Mouse (Mus musculus) spleen, postnatal 10 days (tissue): Measurements from ENCODE around the gene Pigk.
"Not testable (repeated sequence)": the region's sequence is repeated elsewhere in the genome, so short reads cannot be mapped to it uniquely, and the experiment has no call there.

Source experiments
- DNase-seq, 2 experiments: peaks; one replicate each; pipeline ENCODE4 v3.0.0; 2021 to 2022; ENCODE audit warnings: low spot score in 2 of 2

Gene Pigk

GRCm38 (mm10) chr3:152713991-152714902 is at the start of gene Pigk:
TSS of gene Pigk (plus strand) at chr3:152714100.
- peak; percentile 91 to 95 for DNase-seq

DNA sequence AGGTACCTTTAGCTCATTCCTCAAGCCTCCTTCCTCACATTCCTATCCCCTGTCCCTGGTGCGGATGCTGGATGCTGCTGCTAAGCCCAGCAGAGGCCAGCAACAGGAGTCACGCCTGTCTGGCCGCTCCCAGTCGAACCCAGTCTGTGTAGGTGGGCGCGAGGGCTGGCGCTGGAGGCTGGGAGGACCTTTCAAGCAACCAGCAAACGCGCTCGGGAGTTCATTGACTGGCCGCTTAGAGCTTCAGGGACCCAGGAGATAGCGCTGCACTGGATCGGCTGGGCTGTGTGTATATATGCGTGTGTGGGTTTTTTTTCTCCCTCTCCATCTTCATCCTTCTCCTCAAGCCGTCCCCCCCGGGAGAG is 46.9 kb upstream of the Pigk start:
- no peak for DNase-seq

- no peak for DNase-seq
Measured at GRCm38 (mm10) chr3:152667356-152668211, 46.3 kb upstream of the Pigk start.

GRCm38 (mm10) chr3:152668239-152668638 is 45.7 kb upstream of the Pigk start, which contains the start of gene Ak5:
TSS of gene Ak5 (minus strand) at chr3:152668360.
- DNase-seq, result no peak

DNA sequence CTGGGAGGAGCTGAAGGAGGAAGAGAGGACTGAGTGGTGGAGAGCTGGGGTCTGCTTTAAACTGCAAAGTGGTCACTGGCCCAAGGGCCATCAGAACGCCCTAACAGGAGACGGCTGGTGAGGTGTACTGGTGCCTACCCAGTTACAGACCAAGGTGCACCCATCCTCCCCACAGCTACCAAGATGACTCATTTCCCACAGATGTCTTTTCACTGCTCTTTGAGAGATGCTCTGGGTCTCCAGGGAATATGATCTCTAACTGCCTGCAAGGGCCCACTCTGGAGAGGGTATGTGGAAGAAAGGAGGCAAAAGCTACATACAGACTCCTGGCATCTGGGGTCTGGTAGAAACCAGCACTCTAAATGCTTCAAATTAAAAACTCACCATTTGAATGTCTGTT is 45.1 kb upstream of the Pigk start:
- no peak for DNase-seq

DNA sequence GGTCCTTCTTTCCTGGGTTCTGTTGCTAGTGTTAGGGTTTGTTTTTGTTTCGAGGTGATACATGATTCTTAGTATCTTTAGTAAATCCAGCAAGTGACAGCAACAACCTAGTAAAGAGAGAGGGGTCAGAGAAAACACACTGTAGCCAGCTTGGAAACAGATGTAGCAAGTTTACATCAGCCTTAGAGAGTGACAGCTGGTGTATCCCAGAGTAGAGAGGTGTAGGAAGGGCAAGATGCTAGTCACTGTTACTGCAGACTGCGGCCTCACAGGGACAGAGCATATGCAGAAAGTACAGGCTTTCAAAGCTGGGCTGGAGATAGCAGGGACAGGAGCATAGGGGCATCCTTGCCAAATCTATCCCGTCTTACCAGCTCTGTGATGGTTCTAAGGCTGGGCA is 44.1 kb upstream of the Pigk start:
- no peak for DNase-seq

DNA sequence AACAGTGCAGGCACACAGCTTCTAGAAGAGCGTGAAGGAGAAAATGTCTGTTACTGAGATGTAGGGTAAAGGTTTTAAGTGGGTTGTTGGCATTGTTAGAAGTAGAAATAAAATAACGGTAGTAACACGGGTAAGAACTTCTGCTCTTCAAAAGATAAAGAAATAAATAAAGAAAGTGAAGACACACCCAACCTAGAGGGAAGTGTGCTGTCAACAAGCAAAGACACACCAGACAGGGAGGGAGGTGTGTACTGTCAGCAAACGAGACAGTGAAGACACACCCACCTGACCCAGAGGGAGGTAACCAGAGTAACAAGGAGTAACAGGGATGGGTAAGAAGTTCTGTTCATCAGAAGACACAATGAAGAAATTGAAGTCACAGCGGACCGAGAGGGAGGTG is 39.2 kb upstream of the Pigk start:
- no peak for DNase-seq

GRCm38 (mm10) chr3:152688532-152688931 is 25.4 kb upstream of the Pigk start:
- no peak for DNase-seq

GRCm38 (mm10) chr3:152689105-152689504 is 24.8 kb upstream of the Pigk start:
- no peak for DNase-seq

GRCm38 (mm10) chr3:152694950-152695349 is 18.9 kb upstream of the Pigk start:
- no peak for DNase-seq

DNA sequence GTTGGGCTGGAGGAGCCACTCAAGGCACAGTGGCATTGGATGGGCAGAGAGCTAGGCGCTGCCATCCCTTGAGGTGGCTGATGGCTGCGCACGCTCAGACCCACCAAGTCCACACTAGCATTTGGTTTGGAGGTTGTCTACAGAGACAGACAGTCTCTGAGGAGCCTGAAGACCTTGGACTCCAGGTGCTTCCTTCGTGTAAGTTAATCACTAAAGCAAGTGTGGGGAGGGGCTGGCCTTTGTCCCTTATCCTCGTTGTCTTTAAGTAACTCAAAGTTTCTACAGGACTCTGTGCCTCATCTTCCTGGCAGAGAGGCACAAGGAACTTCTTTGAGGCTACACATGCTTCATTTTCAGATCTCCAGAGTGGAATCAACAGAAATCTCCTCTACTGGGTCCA is 15.9 kb upstream of the Pigk start:
- no peak for DNase-seq

- no peak for DNase-seq
Measured at GRCm38 (mm10) chr3:152699261-152699660, 14.6 kb upstream of the Pigk start.

- not testable (repeated sequence) for DNase-seq
Measured at GRCm38 (mm10) chr3:152701536-152701935, 12.4 kb upstream of the Pigk start.

DNA sequence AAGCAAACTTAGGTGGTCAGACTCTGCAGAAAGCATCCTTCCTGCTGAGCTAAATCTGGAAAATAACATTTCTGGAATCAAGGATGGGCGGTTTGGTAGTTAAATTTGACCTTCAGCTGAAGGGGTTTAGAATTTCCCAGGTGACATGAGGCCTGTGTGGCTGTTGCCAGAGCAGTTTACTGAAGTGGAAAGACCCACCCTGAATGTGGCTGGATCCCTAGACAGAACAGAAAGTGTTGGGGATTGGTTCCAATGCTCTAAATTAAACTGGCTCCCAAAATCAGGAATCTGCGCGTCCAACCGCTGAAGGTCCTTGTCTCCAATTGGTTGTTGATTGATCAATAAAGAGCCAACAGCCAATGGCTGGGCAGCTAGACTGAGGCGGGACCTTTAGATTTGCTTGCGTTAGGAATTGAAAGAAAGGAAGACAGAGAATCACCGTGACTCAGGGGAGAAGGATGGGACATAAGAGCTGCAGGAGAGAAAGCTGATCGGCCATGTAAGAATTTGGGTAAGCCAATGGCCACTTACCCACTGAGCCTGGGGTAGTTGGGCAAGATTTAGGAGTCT is 11.5 kb upstream of the Pigk start:
- DNase-seq, result no peak

- no peak for DNase-seq
Measured at GRCm38 (mm10) chr3:152705826-152706225, 8.1 kb upstream of the Pigk start.

DNA sequence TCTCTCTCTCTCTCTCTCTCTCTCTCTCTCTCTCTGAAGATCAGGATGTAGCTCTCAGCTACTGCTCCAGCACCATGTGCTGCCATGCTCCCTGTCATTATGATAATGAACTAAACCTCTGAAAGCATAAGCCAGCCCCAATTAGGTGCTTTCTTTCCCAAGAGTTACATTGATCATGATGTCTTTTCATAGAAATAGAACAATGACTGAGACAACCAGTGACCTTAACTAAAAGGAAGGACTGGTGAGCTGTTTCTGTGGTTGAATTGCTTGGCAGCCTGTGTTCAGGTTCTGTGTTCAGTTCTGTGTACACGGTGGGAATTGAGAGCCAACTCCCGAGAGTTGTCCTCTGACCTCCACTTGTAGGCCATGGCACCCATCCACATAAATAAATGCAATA is 7.0 kb upstream of the Pigk start:
- no peak for DNase-seq

- DNase-seq, result no peak
Measured at GRCm38 (mm10) chr3:152707321-152707823, 6.5 kb upstream of the Pigk start.

DNA sequence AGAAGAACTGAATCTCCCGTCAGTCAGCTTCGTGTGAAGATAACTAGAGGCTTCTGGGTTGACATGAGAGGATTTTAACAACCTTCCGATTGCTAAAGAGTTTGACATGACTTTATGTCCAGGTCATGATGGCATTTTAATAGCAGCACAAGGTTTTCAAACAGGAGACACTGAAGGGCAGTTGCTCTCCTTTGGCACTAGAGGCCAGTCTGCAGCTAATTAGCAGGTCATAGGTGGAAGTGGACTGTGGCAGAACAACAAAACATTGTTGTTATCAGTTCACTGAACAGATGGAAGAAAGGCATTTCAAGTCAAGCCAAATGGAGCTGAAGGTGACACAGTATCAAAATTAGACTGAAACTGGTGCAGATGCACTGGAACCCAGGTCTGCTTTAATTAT is 4.0 kb upstream of the Pigk start:
- DNase-seq, result no peak

DNA sequence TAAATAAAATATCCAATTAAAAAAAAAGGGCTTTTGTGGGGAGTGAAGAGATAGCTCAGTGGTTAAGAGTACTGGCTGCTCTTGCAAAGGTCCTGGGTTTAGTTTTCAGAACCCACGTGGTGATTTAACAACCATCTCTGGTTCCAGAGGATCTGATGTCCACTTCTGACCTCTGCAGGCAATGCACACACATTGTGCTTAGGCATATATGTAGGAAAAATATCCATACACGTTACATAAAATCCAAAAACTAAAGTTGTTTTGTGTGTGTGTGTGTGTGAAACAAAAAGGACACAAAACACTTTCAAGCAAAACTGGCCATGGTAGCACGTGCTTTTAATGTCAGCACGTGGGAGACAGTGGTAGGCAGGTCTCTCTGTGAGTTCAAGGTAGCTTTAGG is 943 bp upstream of the Pigk start:
- DNase-seq, result no peak

GRCm38 (mm10) chr3:152721301-152721700 is 7.4 kb downstream of the Pigk start:
- peak in 1 of 2 experiments; percentile 35 for DNase-seq

DNA sequence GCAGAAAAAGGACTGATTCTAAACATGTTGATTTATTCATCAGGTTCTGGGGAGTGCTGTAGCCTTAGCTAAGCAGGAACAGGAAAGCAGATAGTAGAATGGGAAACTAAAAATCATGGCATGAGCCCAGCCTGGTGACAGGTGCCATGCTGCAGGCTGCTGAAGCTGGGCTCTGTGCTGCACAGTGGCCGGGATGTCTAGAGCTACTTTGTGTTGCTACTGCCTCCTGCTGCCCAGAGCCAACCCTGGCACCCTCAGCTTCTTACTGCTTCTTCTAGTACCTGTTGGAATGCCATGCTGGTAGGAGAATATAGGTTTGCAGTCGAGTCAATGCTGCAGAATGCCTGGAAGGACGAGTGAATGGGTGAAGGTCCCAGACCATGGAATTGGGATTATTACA is 8.9 kb downstream of the Pigk start:
- DNase-seq, result no peak

- no peak for DNase-seq
Measured at GRCm38 (mm10) chr3:152724446-152724845, 10.5 kb downstream of the Pigk start.
